Mouse (Mus musculus) forebrain, embryonic 10.5 days (tissue): Measurements from ENCODE around the gene 1810030O07Rik. TPM values are rescaled to one million over a fixed set of nuclear protein-coding genes. Genes with fewer than 3 reads are reported as not detected.
"Not testable (repeated sequence)": the region's sequence is repeated elsewhere in the genome, so short reads cannot be mapped to it uniquely, and the experiment has no call there.

Source experiments
- DNase-seq: peaks from one replicate; pipeline ENCODE4 v3.0.0-alpha.2; 2017; ENCODE audit warnings: low spot score; ENCODE audit errors: extremely low spot score
- H3K27ac ChIP-seq: fragments of 300-500 bp; sonication (generic); 2 replicates; pipeline ENCODE4 v1.5.1; 2016; ENCODE audit warnings: mild to moderate bottlenecking
- H3K27me3 ChIP-seq: fragments of 300-500 bp; sonication (generic); 2 replicates; pipeline ENCODE4 v1.6.1; 2016; ENCODE audit warnings: mild to moderate bottlenecking; ENCODE audit not compliant: poor library complexity, severe bottlenecking
- H3K36me3 ChIP-seq: fragments of 300-500 bp; sonication (generic); replicated peaks from 2 replicates; pipeline ENCODE4 v1.6.1; 2016; ENCODE audit warnings: mild to moderate bottlenecking, moderate library complexity
- H3K4me1 ChIP-seq: fragments of 300-500 bp; sonication (generic); 2 replicates; pipeline ENCODE4 v1.6.1; 2016
- H3K4me3 ChIP-seq: fragments of 300-500 bp; sonication (generic); 2 replicates; pipeline ENCODE4 v1.5.1; 2016; ENCODE audit warnings: mild to moderate bottlenecking, moderate library complexity
- H3K9me3 ChIP-seq: fragments of 300-500 bp; sonication (generic); 2 replicates; pipeline ENCODE4 v1.6.1; 2016; ENCODE audit warnings: mild to moderate bottlenecking, moderate library complexity
- WGBS: fragments of 180-500 bp; shearing (Covaris S2); methylation state at CpG from one replicate; pipeline ENCODE4 v1.1.7; 2016; 5-methylcytosine and 5-hydroxymethylcytosine counted together
- polyA plus RNA-seq: library from polyadenylated mRNA; unstranded; fragments of >200 nt; fragmentation: Nextera tagmentation; extraction: Ambion mirVana; gene quantifications from 2 replicates; pipeline ENCODE4 v1.2.1, GENCODE M21; 2016

Gene 1810030O07Rik
- 30.3 and 31.0 TPM in 2 replicates for polyA plus RNA-seq

DNA sequence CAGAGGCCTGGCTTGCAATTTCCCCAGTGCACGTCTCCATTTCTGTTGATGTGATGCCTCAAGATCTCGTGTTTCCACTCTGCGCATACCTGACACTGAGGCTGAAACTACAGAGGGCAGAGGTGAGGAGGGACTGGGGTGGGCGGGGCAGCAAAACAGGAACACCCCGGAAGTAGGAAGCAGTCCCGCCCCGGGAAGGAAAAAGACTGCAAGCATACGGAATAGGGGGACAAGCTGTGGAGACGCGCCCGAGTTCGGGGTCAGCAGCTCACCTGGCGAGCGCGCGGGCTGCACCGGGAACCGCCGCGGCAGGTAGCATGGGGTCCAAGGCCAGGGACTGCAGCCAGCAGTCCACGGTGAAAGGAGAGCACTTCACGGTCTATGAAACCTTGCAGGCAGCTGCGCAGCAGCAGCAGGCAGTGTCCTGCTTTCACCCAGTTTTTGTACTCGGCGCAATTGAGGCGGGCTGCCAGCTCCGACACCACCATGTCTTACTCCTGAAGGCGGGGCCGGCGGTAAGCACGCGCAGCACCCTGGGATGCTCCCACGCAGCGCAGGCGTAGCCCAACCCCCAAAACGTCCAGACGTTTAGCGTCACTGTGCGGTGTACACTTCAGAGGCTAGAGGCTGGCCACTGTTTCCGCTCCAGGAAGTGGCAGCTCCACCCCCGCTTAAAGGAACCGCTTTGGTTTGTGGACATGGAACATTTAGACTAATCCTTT, at the start of gene 1810030O07Rik:
Gene 1810030O07Rik, minus strand, starts transcription at position 615 of the 722 bp plus-strand sequence.
- H3K27ac ChIP-seq = peak within 1 kb of the TSS; percentile 86
- peak within 1 kb of the TSS; percentile 69 for H3K4me3 ChIP-seq
- peaks cover 18% of the 10 kb centered on the region for H3K27me3 ChIP-seq
- 0 out of 2 replicates have a peak, but pooled peaks cover 11% of the 10 kb centered on the region for H3K4me1 ChIP-seq
- no peaks in the 10 kb centered on the region for H3K9me3 ChIP-seq
- WGBS = 7% methylated on average over 42 of the region's 42 CpGs
- peak; percentile 70 for DNase-seq
- H3K36me3 ChIP-seq = peaks cover 26% of the 10 kb centered on the region

GRCm38 (mm10) chrX:12716036-12716435, 42.6 kb upstream of the 1810030O07Rik start:
- Histone ChIP-seq H3K27me3 (0 out of 2 replicates have a peak, but pooled peaks cover 6% of the 10 kb centered on the region), H3K9me3 (no peaks in the 10 kb centered on the region), H3K27ac (no peak overlapping the region), H3K36me3 (peaks cover 67% of the 10 kb centered on the region), H3K4me1 (no peaks in the 10 kb centered on the region), H3K4me3 (no peak overlapping the region)
- WGBS = 90% methylated on average over 4 of the region's 4 CpGs
- DNase-seq = no peak

GRCm38 (mm10) chrX:12713796-12714195, 40.3 kb upstream of the 1810030O07Rik start:
- H3K4me1 ChIP-seq = no peaks in the 10 kb centered on the region
- no peak overlapping the region for H3K4me3 ChIP-seq
- 0 out of 2 replicates have a peak, but pooled peaks cover 6% of the 10 kb centered on the region for H3K27me3 ChIP-seq
- no peak for DNase-seq
- H3K9me3 ChIP-seq = no peaks in the 10 kb centered on the region
- H3K36me3 ChIP-seq = peaks cover 73% of the 10 kb centered on the region
- 96% methylated on average over 7 of the region's 7 CpGs for WGBS
- no peak overlapping the region for H3K27ac ChIP-seq

- Histone ChIP-seq H3K36me3 (peaks cover 50% of the 10 kb centered on the region), H3K4me1 (no peaks in the 10 kb centered on the region), H3K27me3 (peaks cover 5% of the 10 kb centered on the region; the same call in 1 of the 2 replicates), H3K9me3 (no peaks in the 10 kb centered on the region), H3K4me3 (no peak overlapping the region), H3K27ac (no peak overlapping the region)
- DNase-seq = no peak
- 85% methylated on average over 8 of the region's 8 CpGs for WGBS
Observed at GRCm38 (mm10) chrX:12686910-12687309, 13.4 kb upstream of the 1810030O07Rik start.

- Histone ChIP-seq H3K9me3 (no peaks in the 10 kb centered on the region), H3K4me1 (no peaks in the 10 kb centered on the region), H3K4me3 (no peak overlapping the region), H3K27me3 (peaks cover 5% of the 10 kb centered on the region; the same call in 1 of the 2 replicates), H3K36me3 (peaks cover 49% of the 10 kb centered on the region), H3K27ac (no peak overlapping the region)
- no peak for DNase-seq
Observed at GRCm38 (mm10) chrX:12686071-12686470, 12.6 kb upstream of the 1810030O07Rik start.

DNA sequence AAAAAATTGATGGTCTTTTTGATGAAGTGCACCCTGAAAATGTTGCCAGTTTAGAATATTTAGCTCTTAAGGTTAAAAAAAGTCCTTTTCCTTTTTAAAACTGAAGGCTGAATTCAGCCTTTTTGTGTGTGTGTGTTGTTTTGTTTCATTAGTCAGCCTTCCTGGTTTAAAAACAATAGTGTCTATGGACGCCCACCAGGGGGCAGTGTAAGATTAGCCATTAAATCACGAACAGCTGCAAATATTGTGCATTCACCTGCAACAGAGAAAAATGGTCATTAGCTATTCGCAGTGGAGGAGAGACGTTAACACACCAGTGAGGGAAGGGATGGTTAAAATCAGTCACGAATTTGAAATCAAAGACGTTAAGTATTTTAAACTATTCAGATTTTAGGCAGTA, 3.9 kb upstream of the 1810030O07Rik start:
- Histone ChIP-seq H3K36me3 (peaks cover 27% of the 10 kb centered on the region), H3K4me1 (0 out of 2 replicates have a peak, but pooled peaks cover 10% of the 10 kb centered on the region), H3K27me3 (peaks cover 20% of the 10 kb centered on the region), H3K9me3 (no peaks in the 10 kb centered on the region), H3K4me3 (no peak overlapping the region), H3K27ac (no peak overlapping the region)
- WGBS = 34% methylated on average over 6 of the region's 6 CpGs
- peak; percentile 40 for DNase-seq

DNA sequence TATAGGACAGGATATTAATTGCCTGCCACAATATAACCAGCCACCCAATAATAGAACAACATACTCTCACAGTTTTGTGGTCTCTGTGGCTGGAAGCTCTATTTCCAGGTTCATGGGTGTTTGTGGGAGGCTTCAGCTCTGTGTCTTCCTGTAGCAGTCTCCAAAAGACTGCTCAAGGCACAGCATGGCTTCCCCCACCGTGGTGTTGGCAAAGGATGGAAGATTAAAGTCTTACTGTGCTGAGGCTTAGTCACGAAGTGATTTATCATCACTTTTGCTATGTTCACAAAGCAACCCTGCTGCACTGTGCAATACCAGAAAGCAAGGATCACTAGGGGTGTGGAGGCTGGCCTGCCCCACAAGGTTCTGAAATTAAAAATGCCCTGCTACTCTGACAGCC, 19.6 kb downstream of the 1810030O07Rik start:
- peaks cover 67% of the 10 kb centered on the region for H3K36me3 ChIP-seq
- WGBS = 68% methylated on average over 2 of the region's 2 CpGs
- DNase-seq = no peak

GRCm38 (mm10) chrX:12651906-12652305, 21.6 kb downstream of the 1810030O07Rik start:
- peaks cover 47% of the 10 kb centered on the region for H3K36me3 ChIP-seq
- no peaks in the 10 kb centered on the region for H3K4me1 ChIP-seq
- H3K27ac ChIP-seq = no peak overlapping the region
- no peaks in the 10 kb centered on the region for H3K27me3 ChIP-seq
- 92% methylated on average over 16 of the region's 16 CpGs for WGBS
- no peak for DNase-seq
- H3K4me3 ChIP-seq = no peak overlapping the region
- no peaks in the 10 kb centered on the region for H3K9me3 ChIP-seq

More for the DNA sequence above, 19.6 kb downstream of the 1810030O07Rik start:
- Histone ChIP-seq H3K27me3 (no peaks in the 10 kb centered on the region), H3K9me3 (no peaks in the 10 kb centered on the region), H3K4me3 (no peak overlapping the region), H3K4me1 (no peaks in the 10 kb centered on the region), H3K27ac (no peak overlapping the region)

GRCm38 (mm10) chrX:12645531-12646304, 27.8 kb downstream of the 1810030O07Rik start:
- no peak overlapping the region for H3K4me3 ChIP-seq
- H3K36me3 ChIP-seq = peaks cover 6% of the 10 kb centered on the region
- H3K9me3 ChIP-seq = no peaks in the 10 kb centered on the region
- no peaks in the 10 kb centered on the region for H3K4me1 ChIP-seq
- no peak for DNase-seq
- 71% methylated on average over 12 of the region's 12 CpGs for WGBS
- peaks cover 6% of the 10 kb centered on the region; the same call in 1 of the 2 replicates for H3K27me3 ChIP-seq
- no peak overlapping the region for H3K27ac ChIP-seq

DNA sequence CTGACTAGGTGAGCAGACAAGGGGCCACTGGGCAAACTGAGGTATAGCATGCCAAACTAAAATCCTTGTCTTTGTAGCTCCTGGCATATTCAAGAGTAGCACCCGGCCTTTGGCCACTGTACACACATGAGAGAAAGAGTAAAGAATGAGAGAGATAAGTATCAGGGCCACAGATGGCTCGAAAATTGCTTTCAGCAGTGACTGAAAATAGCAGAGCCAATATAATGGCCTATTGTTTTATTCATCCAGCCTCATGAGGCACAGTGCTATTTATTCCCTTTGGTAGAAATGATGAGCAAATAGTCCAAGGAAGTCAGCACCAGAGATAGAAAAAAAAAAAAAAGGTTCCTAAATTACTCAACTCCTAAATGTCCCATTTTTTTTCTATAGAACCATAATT, 28.5 kb downstream of the 1810030O07Rik start:
- Histone ChIP-seq H3K9me3 (no peaks in the 10 kb centered on the region), H3K27me3 (peaks cover 6% of the 10 kb centered on the region; the same call in 1 of the 2 replicates), H3K36me3 (peaks cover 3% of the 10 kb centered on the region), H3K4me1 (no peaks in the 10 kb centered on the region), H3K27ac (no peak overlapping the region), H3K4me3 (no peak overlapping the region)
- no peak for DNase-seq
- WGBS = 59% methylated on average over 2 of the region's 2 CpGs

- Histone ChIP-seq H3K4me3 (no peak overlapping the region), H3K4me1 (no peaks in the 10 kb centered on the region), H3K27me3 (0 out of 2 replicates have a peak, but pooled peaks cover 7% of the 10 kb centered on the region), H3K9me3 (no peaks in the 10 kb centered on the region), H3K36me3 (no peaks in the 10 kb centered on the region), H3K27ac (no peak overlapping the region)
- DNase-seq = no peak
- 82% methylated on average over 3 of the region's 4 CpGs for WGBS
Observed at GRCm38 (mm10) chrX:12625131-12625530, 48.3 kb downstream of the 1810030O07Rik start.

DNA sequence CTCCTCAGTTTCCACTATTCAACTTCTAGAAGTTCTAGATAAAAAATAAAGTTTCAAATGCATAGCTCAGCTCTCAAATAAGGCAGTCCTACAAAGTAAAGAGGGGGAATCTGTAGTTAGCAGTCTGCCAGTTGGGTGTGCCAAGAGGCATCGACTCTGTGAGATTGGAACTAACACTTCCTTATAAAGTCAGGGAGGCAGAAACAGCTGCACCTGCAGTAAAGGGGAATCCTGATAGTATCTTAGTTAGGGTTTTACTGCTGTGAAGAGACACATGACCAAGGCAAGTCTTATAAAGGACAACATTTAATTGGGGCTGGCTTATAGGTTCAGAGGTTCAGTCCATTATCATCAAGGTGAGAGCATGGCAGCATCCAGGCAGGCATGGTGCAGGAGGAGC, 61.1 kb downstream of the 1810030O07Rik start:
- Histone ChIP-seq H3K36me3 (peaks cover 51% of the 10 kb centered on the region), H3K27me3 (peaks cover 18% of the 10 kb centered on the region)
- H3K27ac ChIP-seq, H3K4me3 ChIP-seq, H3K4me1 ChIP-seq, DNase-seq, H3K9me3 ChIP-seq: not testable (repeated sequence)
- 93% methylated on average over 1 of the region's 1 CpGs for WGBS

DNA sequence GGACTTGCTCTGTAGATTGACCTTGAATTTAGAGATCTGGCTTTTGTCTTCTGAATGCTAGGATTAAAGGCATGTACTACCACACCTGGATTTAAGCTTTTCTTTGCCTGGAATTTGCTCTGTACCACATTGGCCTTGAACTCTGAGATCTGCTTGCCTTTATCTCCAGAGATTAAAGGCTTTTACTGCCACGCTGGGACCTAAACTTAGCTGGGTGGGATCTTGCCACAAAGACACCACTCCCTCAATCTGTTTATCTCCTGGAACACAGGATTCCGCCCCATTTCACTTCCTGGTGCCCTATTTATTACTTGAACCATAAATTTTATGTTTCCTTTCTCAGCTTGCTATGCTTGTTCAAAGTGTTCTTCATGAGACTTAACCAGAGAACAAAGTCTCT, 62.3 kb downstream of the 1810030O07Rik start:
- H3K27ac ChIP-seq = no peak overlapping the region
- DNase-seq = no peak
- H3K36me3 ChIP-seq = peaks cover 56% of the 10 kb centered on the region
- no peaks in the 10 kb centered on the region for H3K9me3 ChIP-seq
- no peaks in the 10 kb centered on the region for H3K4me1 ChIP-seq
- H3K4me3 ChIP-seq = no peak overlapping the region
- 84% methylated on average over 2 of the region's 2 CpGs for WGBS
- H3K27me3 ChIP-seq = peaks cover 23% of the 10 kb centered on the region
